Mouse (Mus musculus): ENCODE data around the gene Gm37240. TPM values are rescaled to one million over a fixed set of nuclear protein-coding genes. Genes with fewer than 3 reads are reported as not detected.

Gm37240 gene
- polyA plus RNA-seq, 1 experiment from 2014 or later = 4.6 TPM

DNA sequence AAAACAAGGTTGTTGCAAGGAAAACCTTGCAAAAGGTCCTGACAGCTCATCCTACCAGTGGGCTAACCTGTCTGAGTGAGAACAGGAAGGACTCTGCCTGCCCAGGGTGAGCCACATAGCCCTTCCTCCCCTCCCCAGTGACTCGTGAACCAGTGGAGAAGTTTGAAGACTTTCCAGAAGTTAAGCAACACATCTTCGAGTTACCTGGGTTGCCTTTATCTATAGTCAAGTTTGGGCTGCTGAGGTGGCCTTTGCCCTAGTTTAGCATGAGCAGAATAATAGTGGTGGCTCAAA is 252.2 kb downstream of the Gm37240 start:
- H3K9ac ChIP-seq (ENCODE audit: low read length) = no peak overlapping the region
- H3K4me3 ChIP-seq (ENCODE audit: low read length) = no peak overlapping the region
- no peaks in the 10 kb centered on the region for H3K36me3 ChIP-seq (ENCODE audit: control insufficient read depth, insufficient read depth, low read length)
- no peak overlapping the region for H3K27ac ChIP-seq (ENCODE audit: low read length)
- H3K4me1 ChIP-seq (replicated peaks; ENCODE audit: control insufficient read depth, insufficient read depth, low read length) = no peaks in the 10 kb centered on the region
- no peaks in the 10 kb centered on the region for H3K9me3 ChIP-seq (ENCODE audit: control insufficient read depth, low read length)
- ATAC-seq (ENCODE audit: low read depth) = no peak
- no peaks in the 10 kb centered on the region for H3K27me3 ChIP-seq (ENCODE audit: control insufficient read depth, insufficient read depth, low read depth, low read length)
- 46% methylated on average over 2 of the region's 2 CpGs for WGBS
- H3K4me2 ChIP-seq (ENCODE audit: low read depth, low read length) = no peak overlapping the region

DNA sequence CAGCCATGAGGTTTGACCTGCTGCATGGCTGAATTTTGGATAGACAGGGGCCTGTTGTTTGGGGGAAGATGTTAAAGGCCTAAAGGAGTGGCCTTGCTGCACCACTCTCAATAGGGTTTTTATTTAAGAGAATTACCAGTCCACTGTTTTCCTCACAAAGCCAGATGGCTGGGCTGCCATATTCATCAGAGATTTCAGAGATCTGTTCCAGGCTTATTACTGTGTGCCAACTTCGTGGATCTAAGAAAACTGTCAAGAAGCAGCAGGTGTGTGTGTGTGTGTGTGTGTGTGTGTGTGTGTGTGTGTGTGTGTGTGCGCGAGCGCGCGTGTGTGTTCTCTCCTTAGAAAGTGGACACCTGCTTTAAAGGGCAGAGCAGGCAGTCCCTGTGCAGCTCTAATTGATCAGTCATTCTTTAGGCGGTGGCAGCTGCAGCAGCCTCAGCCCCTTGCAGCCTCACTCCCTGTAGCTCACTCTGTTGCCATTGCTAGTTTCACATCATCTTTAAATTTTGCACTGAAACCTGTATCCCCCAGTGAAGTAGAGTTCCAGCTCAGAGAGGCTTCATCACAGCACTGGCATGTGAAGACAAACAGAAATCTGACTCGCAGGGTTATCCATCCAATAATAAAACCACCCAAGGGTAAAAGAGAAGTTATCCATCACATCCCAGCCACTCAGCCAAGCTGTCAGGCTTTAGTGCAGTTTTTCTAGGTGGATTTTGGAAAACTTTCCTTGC is 252.8 kb downstream of the Gm37240 start:
- Histone ChIP-seq H3K27ac (ENCODE audit: low read length) (no peak overlapping the region), H3K9ac (ENCODE audit: low read length) (no peak overlapping the region), H3K36me3 (ENCODE audit: control insufficient read depth, insufficient read depth, low read length) (no peaks in the 10 kb centered on the region), H3K4me3 (ENCODE audit: low read length) (no peak overlapping the region), H3K27me3 (ENCODE audit: control insufficient read depth, insufficient read depth, low read depth, low read length) (no peaks in the 10 kb centered on the region), H3K9me3 (ENCODE audit: control insufficient read depth, low read length) (no peaks in the 10 kb centered on the region), H3K4me1 (replicated peaks; ENCODE audit: control insufficient read depth, insufficient read depth, low read length) (no peaks in the 10 kb centered on the region), H3K4me2 (ENCODE audit: low read depth, low read length) (no peak overlapping the region)
- WGBS = 77% methylated on average over 8 of the region's 8 CpGs
- ATAC-seq (ENCODE audit: low read depth) = no peak

DNA sequence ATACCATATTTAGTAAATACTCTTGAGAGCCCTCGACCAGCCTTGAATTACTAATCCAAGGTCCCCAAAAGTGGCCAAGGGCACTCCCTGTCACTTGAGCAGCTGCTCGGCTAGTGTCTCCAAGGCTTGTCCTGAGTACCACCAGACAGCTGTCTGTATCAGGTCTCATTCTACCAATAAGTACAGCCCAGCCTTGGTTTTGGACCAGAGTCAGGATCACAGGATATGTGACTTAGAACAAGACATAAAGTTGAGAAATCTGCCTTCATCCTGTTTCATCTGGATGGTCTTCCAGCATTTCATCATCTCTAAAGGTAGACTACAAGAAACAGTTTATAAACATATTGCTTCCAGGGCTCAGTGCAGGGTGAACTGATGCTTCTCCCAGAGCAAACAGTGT is 253.6 kb downstream of the Gm37240 start:
- no peak overlapping the region for H3K9ac ChIP-seq (ENCODE audit: low read length)
- no peak overlapping the region for H3K27ac ChIP-seq (ENCODE audit: low read length)
- 76% methylated on average over 2 of the region's 2 CpGs for WGBS
- no peak for ATAC-seq (ENCODE audit: low read depth)
- H3K4me1 ChIP-seq (replicated peaks; ENCODE audit: control insufficient read depth, insufficient read depth, low read length) = no peaks in the 10 kb centered on the region
- H3K36me3 ChIP-seq (ENCODE audit: control insufficient read depth, insufficient read depth, low read length) = no peaks in the 10 kb centered on the region
- H3K9me3 ChIP-seq (ENCODE audit: control insufficient read depth, low read length) = no peaks in the 10 kb centered on the region
- no peaks in the 10 kb centered on the region for H3K27me3 ChIP-seq (ENCODE audit: control insufficient read depth, insufficient read depth, low read depth, low read length)
- H3K4me3 ChIP-seq (ENCODE audit: low read length) = no peak overlapping the region
- H3K4me2 ChIP-seq (ENCODE audit: low read depth, low read length) = no peak overlapping the region

DNA sequence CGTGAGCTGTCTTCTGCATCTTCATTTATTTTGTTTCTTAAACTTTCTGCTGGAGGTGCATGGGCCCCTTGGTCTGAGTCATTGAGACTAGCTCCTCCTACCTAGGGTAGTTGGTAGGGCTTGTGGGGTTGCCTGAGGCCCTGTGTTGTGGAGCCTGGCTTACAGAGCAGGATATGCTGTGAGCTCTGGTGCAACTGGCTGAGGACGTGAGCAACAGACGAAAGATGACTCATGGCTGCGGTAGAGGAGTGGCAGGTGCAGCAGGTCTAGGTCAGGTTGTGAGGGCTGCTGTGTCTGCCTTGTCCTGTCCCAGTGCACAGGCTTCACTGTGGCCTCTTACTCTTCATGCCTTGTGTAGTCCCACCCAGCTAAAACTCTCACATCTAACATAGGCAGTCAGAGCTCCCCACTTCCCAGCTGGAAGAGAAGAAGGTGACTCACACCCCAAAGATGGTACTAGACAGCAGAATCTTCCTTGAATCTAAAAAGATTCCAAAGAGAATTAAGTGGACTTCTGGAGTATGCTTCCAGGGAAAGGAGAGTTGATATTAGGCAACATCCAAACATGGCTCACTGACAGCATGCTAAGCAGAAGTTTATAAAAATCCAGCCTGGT is 257.3 kb downstream of the Gm37240 start:
- Histone ChIP-seq H3K4me2 (ENCODE audit: low read depth, low read length) (no peak overlapping the region), H3K9ac (ENCODE audit: low read length) (no peak overlapping the region), H3K36me3 (ENCODE audit: control insufficient read depth, insufficient read depth, low read length) (no peaks in the 10 kb centered on the region), H3K27me3 (ENCODE audit: control insufficient read depth, insufficient read depth, low read depth, low read length) (no peaks in the 10 kb centered on the region), H3K9me3 (ENCODE audit: control insufficient read depth, low read length) (no peaks in the 10 kb centered on the region), H3K4me3 (ENCODE audit: low read length) (no peak overlapping the region), H3K4me1 (replicated peaks; ENCODE audit: control insufficient read depth, insufficient read depth, low read length) (no peaks in the 10 kb centered on the region), H3K27ac (ENCODE audit: low read length) (no peak overlapping the region)
- ATAC-seq (ENCODE audit: low read depth) = no peak
- WGBS = 96% methylated on average over 4 of the region's 4 CpGs

DNA sequence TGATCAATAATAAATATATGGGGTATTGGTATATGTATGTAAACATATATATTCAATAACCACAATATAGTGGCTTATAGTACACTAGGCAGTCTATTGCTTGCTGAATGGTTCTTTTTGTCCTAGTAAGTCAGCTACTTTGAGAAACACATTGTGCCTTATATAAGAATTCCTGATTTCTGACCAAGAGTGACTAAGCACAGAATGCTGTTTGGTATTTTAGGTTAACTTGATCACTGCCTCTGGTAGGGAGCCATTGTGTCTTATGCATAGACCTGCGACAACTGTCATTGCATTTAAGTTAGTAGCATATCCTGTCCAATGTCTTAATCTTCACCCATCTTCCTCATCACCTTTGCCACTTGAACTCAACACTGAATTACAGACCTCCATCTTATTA is 267.6 kb downstream of the Gm37240 start:
- WGBS = 88% methylated on average over 1 of the region's 1 CpGs
- no peak for ATAC-seq (ENCODE audit: low read depth)
- Histone ChIP-seq H3K36me3 (ENCODE audit: control insufficient read depth, insufficient read depth, low read length) (peaks cover 7% of the 10 kb centered on the region; the same call in 1 of the 2 replicates), H3K4me1 (replicated peaks; ENCODE audit: control insufficient read depth, insufficient read depth, low read length) (no peaks in the 10 kb centered on the region), H3K27ac (ENCODE audit: low read length) (no peak overlapping the region), H3K9ac (ENCODE audit: low read length) (no peak overlapping the region), H3K4me3 (ENCODE audit: low read length) (no peak overlapping the region), H3K9me3 (ENCODE audit: control insufficient read depth, low read length) (no peaks in the 10 kb centered on the region), H3K4me2 (ENCODE audit: low read depth, low read length) (no peak overlapping the region), H3K27me3 (ENCODE audit: control insufficient read depth, insufficient read depth, low read depth, low read length) (no peaks in the 10 kb centered on the region)

DNA sequence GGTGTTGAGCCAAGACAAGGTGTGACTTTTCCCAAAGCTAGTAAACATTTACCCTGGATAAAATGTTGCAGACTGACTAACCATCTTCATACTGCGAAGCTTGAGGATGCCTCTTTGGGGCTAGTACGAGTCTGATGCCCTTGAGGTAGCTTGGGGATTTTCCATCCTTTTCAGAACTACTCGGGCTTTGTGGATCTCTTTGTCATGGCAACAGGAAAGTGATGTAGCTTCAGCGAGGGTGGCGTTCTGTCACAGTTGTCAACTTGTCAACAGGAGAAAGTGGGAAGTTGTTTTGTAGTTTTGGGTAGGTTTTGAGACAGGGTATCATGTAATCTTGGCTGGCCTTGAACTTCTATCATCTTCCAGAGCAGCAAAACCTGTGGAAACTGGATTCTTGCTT is 268.0 kb downstream of the Gm37240 start:
- H3K27me3 ChIP-seq (ENCODE audit: control insufficient read depth, insufficient read depth, low read depth, low read length) = no peaks in the 10 kb centered on the region
- no peak overlapping the region for H3K27ac ChIP-seq (ENCODE audit: low read length)
- ATAC-seq (ENCODE audit: low read depth) = no peak
- H3K4me1 ChIP-seq (replicated peaks; ENCODE audit: control insufficient read depth, insufficient read depth, low read length) = no peaks in the 10 kb centered on the region
- no peak overlapping the region for H3K4me3 ChIP-seq (ENCODE audit: low read length)
- H3K9me3 ChIP-seq (ENCODE audit: control insufficient read depth, low read length) = no peaks in the 10 kb centered on the region
- WGBS = 91% methylated on average over 5 of the region's 5 CpGs
- no peak overlapping the region for H3K4me2 ChIP-seq (ENCODE audit: low read depth, low read length)
- peaks cover 7% of the 10 kb centered on the region; the same call in 1 of the 2 replicates for H3K36me3 ChIP-seq (ENCODE audit: control insufficient read depth, insufficient read depth, low read length)
- H3K9ac ChIP-seq (ENCODE audit: low read length) = no peak overlapping the region

DNA sequence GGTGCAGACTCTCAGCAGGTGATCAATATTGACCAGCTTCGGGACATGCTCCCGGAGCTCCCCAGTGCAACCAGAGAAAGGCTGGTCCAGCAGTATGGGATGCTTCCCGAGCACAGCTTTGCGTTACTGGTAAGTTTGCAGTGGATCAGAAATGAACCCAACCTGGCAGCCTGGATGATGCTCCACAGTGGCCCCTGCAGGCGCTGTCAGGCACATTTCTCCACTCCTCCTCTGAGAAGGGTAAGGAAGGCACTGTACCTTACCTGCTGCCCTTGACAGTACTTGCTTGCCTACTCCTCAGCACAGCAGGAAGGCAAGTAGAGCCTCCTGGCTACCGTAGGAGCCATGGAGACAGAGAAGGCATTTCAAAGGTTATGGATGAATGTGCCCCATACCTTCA is 268.4 kb downstream of the Gm37240 start:
- H3K4me3 ChIP-seq (ENCODE audit: low read length) = no peak overlapping the region
- H3K36me3 ChIP-seq (ENCODE audit: control insufficient read depth, insufficient read depth, low read length) = peaks cover 7% of the 10 kb centered on the region; the same call in 1 of the 2 replicates
- no peaks in the 10 kb centered on the region for H3K4me1 ChIP-seq (replicated peaks; ENCODE audit: control insufficient read depth, insufficient read depth, low read length)
- no peak overlapping the region for H3K4me2 ChIP-seq (ENCODE audit: low read depth, low read length)
- H3K27me3 ChIP-seq (ENCODE audit: control insufficient read depth, insufficient read depth, low read depth, low read length) = no peaks in the 10 kb centered on the region
- H3K9ac ChIP-seq (ENCODE audit: low read length) = no peak overlapping the region
- ATAC-seq (ENCODE audit: low read depth) = no peak
- no peak overlapping the region for H3K27ac ChIP-seq (ENCODE audit: low read length)
- no peaks in the 10 kb centered on the region for H3K9me3 ChIP-seq (ENCODE audit: control insufficient read depth, low read length)
- WGBS = 76% methylated on average over 6 of the region's 6 CpGs

DNA sequence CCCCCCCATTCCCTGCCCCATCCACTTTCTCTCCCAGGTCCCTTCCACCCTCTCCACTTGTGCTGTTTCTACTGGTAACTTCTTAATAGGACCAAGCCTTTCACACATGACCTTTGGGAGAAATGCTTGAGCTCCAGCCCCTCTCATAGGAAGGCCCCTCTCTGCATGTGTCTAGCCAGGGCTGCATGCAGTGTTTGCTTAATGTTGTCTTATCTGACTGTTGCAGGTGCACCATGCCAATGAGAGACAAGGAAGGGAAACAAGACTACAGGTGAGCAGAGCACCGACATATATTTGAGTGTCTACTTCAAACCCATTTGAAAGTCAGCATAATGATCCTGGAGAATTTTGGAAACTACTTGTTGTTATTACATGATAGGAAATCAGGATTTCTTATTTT is 270.9 kb downstream of the Gm37240 start:
- no peaks in the 10 kb centered on the region for H3K4me1 ChIP-seq (replicated peaks; ENCODE audit: control insufficient read depth, insufficient read depth, low read length)
- ATAC-seq (ENCODE audit: low read depth) = no peak
- no peak overlapping the region for H3K4me3 ChIP-seq (ENCODE audit: low read length)
- no peaks in the 10 kb centered on the region for H3K27me3 ChIP-seq (ENCODE audit: control insufficient read depth, insufficient read depth, low read depth, low read length)
- H3K9me3 ChIP-seq (ENCODE audit: control insufficient read depth, low read length) = no peaks in the 10 kb centered on the region
- peaks cover 9% of the 10 kb centered on the region; the same call in 1 of the 2 replicates for H3K36me3 ChIP-seq (ENCODE audit: control insufficient read depth, insufficient read depth, low read length)
- no peak overlapping the region for H3K27ac ChIP-seq (ENCODE audit: low read length)
- WGBS = 81% methylated on average over 1 of the region's 1 CpGs
- H3K4me2 ChIP-seq (ENCODE audit: low read depth, low read length) = no peak overlapping the region
- no peak overlapping the region for H3K9ac ChIP-seq (ENCODE audit: low read length)

DNA sequence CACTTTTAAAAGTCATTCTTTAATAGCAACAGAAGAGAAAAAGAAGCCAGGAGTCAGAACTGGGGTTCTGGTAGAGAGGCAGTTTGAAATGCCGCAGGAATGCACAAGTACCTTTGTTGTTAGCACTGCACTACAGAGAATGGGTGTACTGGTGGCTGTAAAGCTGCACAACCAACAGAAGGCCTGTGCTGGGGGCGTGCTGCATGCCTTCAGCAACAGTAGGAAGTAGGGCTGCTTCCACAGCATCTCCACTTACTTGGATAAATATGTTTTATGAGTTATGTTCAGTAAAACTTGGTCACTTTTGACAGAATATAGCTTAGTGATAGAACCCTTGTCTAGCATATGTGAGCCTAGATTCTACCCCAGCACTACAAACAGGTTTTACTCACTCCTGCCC is 279.6 kb downstream of the Gm37240 start:
- no peaks in the 10 kb centered on the region for H3K9me3 ChIP-seq (ENCODE audit: control insufficient read depth, low read length)
- H3K4me2 ChIP-seq (ENCODE audit: low read depth, low read length) = no peak overlapping the region
- ATAC-seq (ENCODE audit: low read depth) = no peak
- no peak overlapping the region for H3K4me3 ChIP-seq (ENCODE audit: low read length)
- H3K36me3 ChIP-seq (ENCODE audit: control insufficient read depth, insufficient read depth, low read length) = no peaks in the 10 kb centered on the region; the same call in 1 of the 2 replicates
- H3K9ac ChIP-seq (ENCODE audit: low read length) = no peak overlapping the region
- WGBS = 65% methylated on average over 2 of the region's 2 CpGs
- H3K27ac ChIP-seq (ENCODE audit: low read length) = peak overlapping the region; percentile 61
- no peaks in the 10 kb centered on the region for H3K27me3 ChIP-seq (ENCODE audit: control insufficient read depth, insufficient read depth, low read depth, low read length)
- no peaks in the 10 kb centered on the region; the same call in 1 of the 2 replicates for H3K4me1 ChIP-seq (replicated peaks; ENCODE audit: control insufficient read depth, insufficient read depth, low read length)
